Mouse (Mus musculus): ENCODE measurements at regions not wholly inside any gene's neighbourhood (a gene's known extent, or its start where the extent isn't known, plus 50 kb on each side); places are given as distances from the start of the nearest gene placed in this dataset.
"Not testable (repeated sequence)": the region's sequence is repeated elsewhere in the genome, so short reads cannot be mapped to it uniquely, and the experiment has no call there.

GRCm38 (mm10) chr5:4248422-4248821, 56.3 kb downstream of the Mterf1b start:
- Histone ChIP-seq H3K4me2 (no peak overlapping the region), H3K9ac (no peak overlapping the region), H3K4me3 (no peak overlapping the region), H3K9me3 (no peaks in the 10 kb centered on the region), H3K27me3 (peaks cover 3% of the 10 kb centered on the region; the same call in 1 of the 2 replicates), H3K36me3 (no peaks in the 10 kb centered on the region), H3K27ac (replicated peaks) (no peak overlapping the region), H3K4me1 (replicated peaks) (no peaks in the 10 kb centered on the region)
- WGBS, result 81% methylated on average over 2 of the region's 2 CpGs
- ATAC-seq (ENCODE audit: low read depth), result no peak

- 90% methylated on average over 5 of the region's 5 CpGs for WGBS
- not testable (repeated sequence) for H3K27ac ChIP-seq (replicated peaks)
These were observed 62.1 kb downstream of the Mterf1b start for GRCm38 (mm10) chr5:4254280-4254679.

GRCm38 (mm10) chr5:4257048-4257750, 65.0 kb downstream of the Mterf1b start:
- H3K9me3 ChIP-seq, result no peaks in the 10 kb centered on the region
- H3K36me3 ChIP-seq, result no peaks in the 10 kb centered on the region
- no peak overlapping the region for H3K27ac ChIP-seq (replicated peaks)
- H3K9ac ChIP-seq, result no peak overlapping the region
- H3K4me1 ChIP-seq (replicated peaks), result peaks cover 4% of the 10 kb centered on the region; the same call in 1 of the 2 replicates
- WGBS, result 34% methylated on average over 12 of the region's 12 CpGs
- H3K4me2 ChIP-seq, result peak overlapping the region; percentile 30; the same call in 1 of the 2 replicates
- H3K4me3 ChIP-seq, result no peak overlapping the region
- H3K27me3 ChIP-seq, result no peaks in the 10 kb centered on the region
- ATAC-seq (ENCODE audit: low read depth), result peak; percentile 65

More at GRCm38 (mm10) chr5:4254280-4254679, 62.1 kb downstream of the Mterf1b start:
- not testable (repeated sequence) for H3K4me3 ChIP-seq; ATAC-seq (ENCODE audit: low read depth); H3K27me3 ChIP-seq; H3K36me3 ChIP-seq; H3K9ac ChIP-seq; H3K4me1 ChIP-seq (replicated peaks); H3K4me2 ChIP-seq; H3K9me3 ChIP-seq

DNA sequence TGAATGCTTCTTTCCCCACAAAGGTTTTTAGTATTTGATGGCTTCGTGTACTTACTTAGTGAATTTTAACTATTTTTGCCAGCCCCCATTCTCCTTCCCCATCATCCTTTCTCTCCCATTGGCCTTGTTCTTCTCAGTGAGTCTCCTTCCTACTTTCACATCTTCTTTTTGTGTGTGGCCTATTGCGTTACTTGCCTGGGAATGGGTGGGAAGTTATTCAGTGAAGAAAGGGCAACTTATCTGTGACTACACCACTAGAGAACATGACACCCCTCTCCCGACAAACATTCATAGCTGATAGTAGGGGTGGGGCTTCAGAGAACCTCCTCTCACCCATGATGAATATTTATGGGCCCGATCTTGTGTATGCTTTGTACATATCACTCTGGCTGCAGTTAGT, 67.1 kb downstream of the Mterf1b start:
- Histone ChIP-seq H3K27me3 (no peaks in the 10 kb centered on the region), H3K9me3 (no peaks in the 10 kb centered on the region), H3K27ac (replicated peaks) (no peak overlapping the region), H3K4me1 (replicated peaks) (peaks cover 4% of the 10 kb centered on the region; the same call in 1 of the 2 replicates), H3K4me2 (no peak overlapping the region), H3K36me3 (no peaks in the 10 kb centered on the region), H3K9ac (no peak overlapping the region), H3K4me3 (no peak overlapping the region)
- ATAC-seq (ENCODE audit: low read depth), result no peak
- WGBS, result 94% methylated on average over 4 of the region's 4 CpGs

- 97% methylated on average over 1 of the region's 1 CpGs for WGBS
- H3K4me1 ChIP-seq (replicated peaks), result no peaks in the 10 kb centered on the region
- no peak for ATAC-seq (ENCODE audit: low read depth)
- H3K27me3 ChIP-seq, result no peaks in the 10 kb centered on the region
- no peak overlapping the region for H3K27ac ChIP-seq (replicated peaks)
- H3K4me2 ChIP-seq, result no peak overlapping the region
- no peak overlapping the region for H3K9ac ChIP-seq
- no peaks in the 10 kb centered on the region for H3K36me3 ChIP-seq
- no peaks in the 10 kb centered on the region for H3K9me3 ChIP-seq
- H3K4me3 ChIP-seq, result no peak overlapping the region
These were observed 70.5 kb downstream of the Mterf1b start for GRCm38 (mm10) chr5:4262666-4263065.

GRCm38 (mm10) chr5:4263560-4264160, 71.5 kb downstream of the Mterf1b start:
- Histone ChIP-seq H3K27ac (replicated peaks) (no peak overlapping the region), H3K9ac (no peak overlapping the region)

DNA sequence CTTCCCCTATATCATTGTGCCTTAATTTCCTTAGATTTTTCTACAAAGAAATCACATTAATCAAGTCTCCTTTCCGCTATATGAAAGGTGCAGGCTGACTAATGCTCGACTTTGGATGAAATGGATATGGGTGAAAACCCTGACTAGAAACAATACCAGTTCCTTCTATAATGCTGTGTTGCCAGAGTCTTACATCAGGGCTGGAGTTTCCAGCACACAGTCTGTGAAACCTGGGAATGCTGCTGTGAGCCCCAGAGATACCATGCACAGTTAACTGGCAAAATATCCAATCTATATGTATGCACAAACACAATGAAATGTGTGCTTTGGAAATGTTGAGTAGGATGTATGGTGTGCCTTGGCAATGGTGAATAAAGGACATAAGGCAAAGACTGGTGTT, 75.5 kb downstream of the Mterf1b start:
- ATAC-seq (ENCODE audit: low read depth), result no peak
- H3K4me2 ChIP-seq, result no peak overlapping the region
- no peaks in the 10 kb centered on the region for H3K9me3 ChIP-seq
- no peak overlapping the region for H3K27ac ChIP-seq (replicated peaks)
- no peaks in the 10 kb centered on the region for H3K36me3 ChIP-seq
- H3K9ac ChIP-seq, result no peak overlapping the region
- no peaks in the 10 kb centered on the region for H3K4me1 ChIP-seq (replicated peaks)
- 77% methylated on average over 2 of the region's 2 CpGs for WGBS
- no peaks in the 10 kb centered on the region for H3K27me3 ChIP-seq
- no peak overlapping the region for H3K4me3 ChIP-seq

More at GRCm38 (mm10) chr5:4263560-4264160, 71.5 kb downstream of the Mterf1b start:
- Histone ChIP-seq H3K4me3 (no peak overlapping the region), H3K4me1 (replicated peaks) (no peaks in the 10 kb centered on the region), H3K9me3 (no peaks in the 10 kb centered on the region), H3K4me2 (no peak overlapping the region), H3K27me3 (no peaks in the 10 kb centered on the region), H3K36me3 (no peaks in the 10 kb centered on the region)
- peak; percentile 23; the same call in 1 of the 2 replicates for ATAC-seq (ENCODE audit: low read depth)
- 71% methylated on average over 5 of the region's 5 CpGs for WGBS

- H3K36me3 ChIP-seq, result no peaks in the 10 kb centered on the region
- H3K9ac ChIP-seq, result no peak overlapping the region
- 79% methylated on average over 5 of the region's 5 CpGs for WGBS
- no peak for ATAC-seq (ENCODE audit: low read depth)
- H3K27ac ChIP-seq (replicated peaks), result no peak overlapping the region
- H3K27me3 ChIP-seq, result no peaks in the 10 kb centered on the region
- no peak overlapping the region for H3K4me2 ChIP-seq
- H3K4me3 ChIP-seq, result no peak overlapping the region
- H3K4me1 ChIP-seq (replicated peaks), result no peaks in the 10 kb centered on the region
- no peaks in the 10 kb centered on the region for H3K9me3 ChIP-seq
These were observed 80.8 kb downstream of the Mterf1b start for GRCm38 (mm10) chr5:4273001-4273400.

- Histone ChIP-seq H3K27ac (replicated peaks) (no peak overlapping the region), H3K27me3 (no peaks in the 10 kb centered on the region), H3K4me1 (replicated peaks) (peaks cover 8% of the 10 kb centered on the region), H3K36me3 (no peaks in the 10 kb centered on the region), H3K4me3 (no peak overlapping the region), H3K9me3 (no peaks in the 10 kb centered on the region), H3K4me2 (no peak overlapping the region), H3K9ac (no peak overlapping the region)
- WGBS, result 6% methylated on average over 4 of the region's 4 CpGs
- no peak for ATAC-seq (ENCODE audit: low read depth)
These were observed 111.4 kb downstream of the Mterf1b start for GRCm38 (mm10) chr5:4303616-4304015.

DNA sequence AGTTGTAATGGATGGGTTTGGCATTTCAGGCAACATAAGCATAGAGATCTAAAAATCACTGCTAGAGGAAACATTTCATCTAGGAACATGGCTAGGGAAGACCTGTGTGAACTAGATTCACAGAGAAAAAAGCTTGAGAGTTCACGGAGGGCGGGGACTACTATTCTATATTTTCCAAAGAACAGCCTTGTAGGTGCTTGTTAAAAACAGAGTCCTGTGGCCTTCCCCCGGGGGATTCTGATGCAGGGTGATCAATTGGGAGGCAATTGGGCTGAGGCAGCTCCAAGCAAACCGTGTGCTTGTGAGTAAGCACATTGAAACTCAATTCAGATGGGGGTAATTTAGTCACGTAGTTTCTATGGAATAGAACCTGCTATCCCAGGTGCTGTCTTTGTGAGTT, 112.0 kb downstream of the Mterf1b start:
- WGBS, result 39% methylated on average over 5 of the region's 5 CpGs
- Histone ChIP-seq H3K27me3 (no peaks in the 10 kb centered on the region), H3K4me2 (no peak overlapping the region), H3K9me3 (no peaks in the 10 kb centered on the region), H3K36me3 (no peaks in the 10 kb centered on the region), H3K9ac (no peak overlapping the region), H3K27ac (replicated peaks) (no peak overlapping the region), H3K4me1 (replicated peaks) (peaks cover 8% of the 10 kb centered on the region), H3K4me3 (no peak overlapping the region)
- no peak for ATAC-seq (ENCODE audit: low read depth)

DNA sequence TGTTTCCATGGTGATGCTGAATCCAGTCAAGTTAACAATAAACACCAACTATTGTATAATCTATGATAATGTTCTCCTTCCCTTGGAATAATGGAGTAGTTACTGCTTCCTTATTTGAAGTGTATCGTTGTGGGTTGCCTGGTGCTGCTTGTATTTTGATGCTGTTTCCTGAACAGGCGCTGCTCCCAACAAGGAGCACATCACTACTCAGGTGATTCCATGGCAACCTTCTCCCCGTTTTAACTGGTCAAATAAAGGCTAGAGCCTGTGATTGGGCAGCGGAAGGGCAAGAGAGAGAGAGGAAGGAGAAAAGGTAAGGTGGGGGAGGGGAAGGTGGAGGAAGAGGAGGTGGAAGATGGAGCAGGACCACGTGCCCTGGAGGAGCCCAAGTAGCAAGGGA, 116.3 kb downstream of the Mterf1b start:
- Histone ChIP-seq H3K36me3 (no peaks in the 10 kb centered on the region), H3K9ac (no peak overlapping the region), H3K9me3 (no peaks in the 10 kb centered on the region), H3K27ac (replicated peaks) (no peak overlapping the region), H3K4me2 (no peak overlapping the region), H3K27me3 (no peaks in the 10 kb centered on the region), H3K4me1 (replicated peaks) (peaks cover 4% of the 10 kb centered on the region), H3K4me3 (no peak overlapping the region)
- WGBS, result 85% methylated on average over 5 of the region's 5 CpGs
- ATAC-seq (ENCODE audit: low read depth), result no peak

DNA sequence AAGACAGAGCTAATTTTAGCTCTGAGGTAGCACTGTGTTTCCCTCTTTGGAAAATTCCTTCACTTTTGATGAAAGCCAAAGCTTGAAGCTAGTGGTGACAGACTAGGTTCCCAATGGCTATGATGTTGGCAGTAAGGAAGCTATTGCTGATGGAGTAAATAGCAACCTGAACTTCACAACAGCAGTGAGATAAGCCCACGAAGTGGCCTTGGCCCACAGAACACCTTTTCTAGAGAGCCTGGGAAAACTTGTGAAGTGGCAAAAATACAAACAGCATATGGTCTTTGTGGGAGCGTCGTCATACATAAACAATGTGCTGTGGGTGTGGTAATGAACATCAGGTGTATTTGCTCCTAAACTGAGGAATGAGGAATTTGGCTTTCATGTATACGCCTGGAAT, 119.0 kb downstream of the Mterf1b start:
- no peaks in the 10 kb centered on the region for H3K36me3 ChIP-seq
- no peaks in the 10 kb centered on the region for H3K4me1 ChIP-seq (replicated peaks)
- H3K27ac ChIP-seq (replicated peaks), result no peak overlapping the region
- no peak overlapping the region for H3K4me2 ChIP-seq
- H3K4me3 ChIP-seq, result no peak overlapping the region
- WGBS, result 88% methylated on average over 4 of the region's 4 CpGs
- H3K9me3 ChIP-seq, result no peaks in the 10 kb centered on the region
- no peaks in the 10 kb centered on the region for H3K27me3 ChIP-seq
- no peak for ATAC-seq (ENCODE audit: low read depth)
- no peak overlapping the region for H3K9ac ChIP-seq

DNA sequence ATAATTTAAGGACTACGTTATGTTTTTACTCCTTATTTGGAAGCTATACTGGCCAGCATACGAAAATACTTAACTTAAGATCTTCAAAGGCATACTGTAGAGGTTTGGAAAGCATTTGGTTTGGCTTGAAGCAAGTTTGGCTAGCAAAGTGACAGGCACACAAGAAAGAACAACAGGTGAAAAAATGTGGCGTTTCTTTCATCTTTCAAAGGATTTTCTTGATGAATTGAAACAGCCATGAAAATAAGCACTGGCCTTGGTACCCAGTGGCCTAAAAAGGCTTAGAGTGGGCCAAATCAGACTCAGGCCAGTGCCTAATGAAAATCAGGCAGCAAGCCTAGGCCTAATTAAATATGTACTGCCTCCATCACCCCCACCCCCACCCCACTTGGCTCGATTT, 119.4 kb downstream of the Mterf1b start:
- Histone ChIP-seq H3K4me1 (replicated peaks) (no peaks in the 10 kb centered on the region), H3K27me3 (no peaks in the 10 kb centered on the region), H3K9me3 (no peaks in the 10 kb centered on the region), H3K4me3 (no peak overlapping the region), H3K4me2 (no peak overlapping the region), H3K9ac (no peak overlapping the region), H3K36me3 (no peaks in the 10 kb centered on the region), H3K27ac (replicated peaks) (no peak overlapping the region)
- no peak for ATAC-seq (ENCODE audit: low read depth)
- WGBS, result 74% methylated on average over 4 of the region's 4 CpGs
